Mouse (Mus musculus): ENCODE data around the gene Afap1. TPM values are rescaled to one million over a fixed set of nuclear protein-coding genes. Genes with fewer than 3 reads are reported as not detected.

Gene Afap1
- total and polyA plus RNA-seq, 3 experiments: 0.03 to 0.04 TPM; not detected in 1

DNA sequence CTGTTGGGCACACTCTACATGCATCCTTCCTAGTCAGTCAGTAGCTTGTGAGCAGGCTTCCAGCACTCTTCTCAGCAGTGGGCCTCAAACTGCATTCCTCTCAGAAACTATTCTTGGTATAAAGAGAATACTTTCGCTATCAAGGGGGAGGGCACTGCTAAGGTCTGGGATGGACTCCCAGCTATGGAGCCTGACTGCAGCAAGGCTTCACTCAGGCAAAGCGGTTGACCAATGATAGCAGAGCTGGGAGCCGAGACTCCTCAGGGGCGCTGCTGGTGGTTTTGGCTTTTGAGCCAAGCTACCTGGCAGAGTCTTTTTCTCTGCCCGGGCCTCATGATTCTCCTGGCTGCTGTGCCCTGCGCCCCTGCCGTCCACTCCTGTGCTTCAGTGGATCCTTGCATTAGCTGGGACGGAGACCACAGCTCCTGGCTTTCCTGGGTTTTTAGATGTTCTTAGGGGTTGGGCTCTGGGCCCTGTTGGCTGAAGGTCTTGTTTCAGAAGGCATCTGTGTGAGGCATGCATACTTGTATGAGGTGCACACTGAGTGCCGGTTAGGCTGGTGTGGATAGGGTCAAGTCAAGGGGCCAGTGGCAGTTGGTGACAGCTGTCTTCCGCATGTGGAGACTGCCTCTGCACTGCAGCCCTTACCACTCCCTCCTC is 28.6 kb downstream of the Afap1 start:
- Histone ChIP-seq H3K27me3 (ENCODE audit: control insufficient read depth in 1 of 2, insufficient read depth in 2 of 2, low read length in 2 of 2) (no peaks in the 10 kb centered on the region), H3K79me2 (ENCODE audit: control insufficient read depth, insufficient read depth, low read length, poor library complexity) (no peaks in the 10 kb centered on the region), H3K9me3 (replicated peaks; ENCODE audit: insufficient read depth, low read length) (no peaks in the 10 kb centered on the region), H3K4me3 (ENCODE audit: control insufficient read depth in 1 of 2, insufficient read depth in 1 of 2, low read depth in 2 of 2, low read length in 2 of 2) (no peak overlapping the region), H3K4me1 (ENCODE audit: control insufficient read depth in 1 of 2, insufficient read depth in 2 of 2, low read length in 2 of 2) (no peaks in the 10 kb centered on the region), H3K36me3 (ENCODE audit: control insufficient read depth in 1 of 2, insufficient read depth in 2 of 2, low read length in 2 of 2) (no peaks in the 10 kb centered on the region), H3K9ac (ENCODE audit: control insufficient read depth, low read depth, low read length, poor library complexity, severe bottlenecking) (no peak overlapping the region), H3K27ac (ENCODE audit: control insufficient read depth, low read depth, low read length) (no peak overlapping the region)
- TF ChIP-seq POLR2AphosphoS2 (IDR thresholded peaks at IDR 0.05; ENCODE audit: low read length): no peak
- DNase-seq (ENCODE audit: low read depth, low spot score): no peak

GRCm38 (mm10) chr5:35923448-35923847 is 30.3 kb downstream of the Afap1 start:
- Histone ChIP-seq H3K9ac (ENCODE audit: control insufficient read depth, low read depth, low read length, poor library complexity, severe bottlenecking) (no peak overlapping the region), H3K4me3 (ENCODE audit: control insufficient read depth in 1 of 2, insufficient read depth in 1 of 2, low read depth in 2 of 2, low read length in 2 of 2) (no peak overlapping the region), H3K27ac (ENCODE audit: control insufficient read depth, low read depth, low read length) (no peak overlapping the region), H3K9me3 (replicated peaks; ENCODE audit: insufficient read depth, low read length) (no peaks in the 10 kb centered on the region), H3K79me2 (ENCODE audit: control insufficient read depth, insufficient read depth, low read length, poor library complexity) (no peaks in the 10 kb centered on the region), H3K4me1 (ENCODE audit: control insufficient read depth in 1 of 2, insufficient read depth in 2 of 2, low read length in 2 of 2) (no peaks in the 10 kb centered on the region), H3K36me3 (ENCODE audit: control insufficient read depth in 1 of 2, insufficient read depth in 2 of 2, low read length in 2 of 2) (no peaks in the 10 kb centered on the region), H3K27me3 (ENCODE audit: control insufficient read depth in 1 of 2, insufficient read depth in 2 of 2, low read length in 2 of 2) (no peaks in the 10 kb centered on the region)
- no peak for DNase-seq (ENCODE audit: low read depth, low spot score)
- TF ChIP-seq MAX (IDR thresholded peaks at IDR 0.05; ENCODE audit: low read length) (no peak), CHD1 (IDR thresholded peaks at IDR 0.05; ENCODE audit: low read depth, low read length) (no peak), ZKSCAN1 (IDR thresholded peaks at IDR 0.05; ENCODE audit: low read depth, low read length) (no peak), RAD21 (IDR thresholded peaks at IDR 0.05; ENCODE audit: low read depth, low read length) (no peak), NRF1 (IDR thresholded peaks at IDR 0.05; ENCODE audit: insufficient read depth, low read depth, low read length, poor library complexity, severe bottlenecking) (no peak), KAT2A (conservative IDR thresholded peaks at IDR 0.05; ENCODE audit: low read depth, low read length) (no peak), ETS1 (IDR thresholded peaks at IDR 0.05; ENCODE audit: low read depth, low read length) (no peak), SMC3 (IDR thresholded peaks at IDR 0.05; ENCODE audit: low read depth, low read length) (no peak)

GRCm38 (mm10) chr5:35925171-35925634 is 32.1 kb downstream of the Afap1 start:
- TF ChIP-seq MAFK (IDR thresholded peaks at IDR 0.05; ENCODE audit: borderline replicate concordance, low read depth, low read length) (no peak), HCFC1 (IDR thresholded peaks at IDR 0.05; ENCODE audit: low read depth, low read length) (no peak), ZC3H11A (IDR thresholded peaks at IDR 0.05; ENCODE audit: low read depth, low read length) (no peak), NELFE (IDR thresholded peaks at IDR 0.05; ENCODE audit: low read depth, low read length) (no peak), MEF2A (IDR thresholded peaks at IDR 0.05; ENCODE audit: extremely low read depth, insufficient replicate concordance, low read depth, low read length, poor library complexity, severe bottlenecking) (no peak), TCF12 (IDR thresholded peaks at IDR 0.05; ENCODE audit: low read depth, low read length) (no peak), GATA1 (IDR thresholded peaks at IDR 0.05; ENCODE audit: low read depth, low read length) (no peak), CHD2 (IDR thresholded peaks at IDR 0.05; ENCODE audit: low read length) (no peak)
- Histone ChIP-seq H3K9me3 (replicated peaks; ENCODE audit: insufficient read depth, low read length) (no peaks in the 10 kb centered on the region), H3K36me3 (ENCODE audit: control insufficient read depth in 1 of 2, insufficient read depth in 2 of 2, low read length in 2 of 2) (no peaks in the 10 kb centered on the region), H3K9ac (ENCODE audit: control insufficient read depth, low read depth, low read length, poor library complexity, severe bottlenecking) (no peak overlapping the region), H3K27me3 (ENCODE audit: control insufficient read depth in 1 of 2, insufficient read depth in 2 of 2, low read length in 2 of 2) (no peaks in the 10 kb centered on the region), H3K4me1 (ENCODE audit: control insufficient read depth in 1 of 2, insufficient read depth in 2 of 2, low read length in 2 of 2) (no peaks in the 10 kb centered on the region), H3K4me3 (ENCODE audit: control insufficient read depth in 1 of 2, insufficient read depth in 1 of 2, low read depth in 2 of 2, low read length in 2 of 2) (no peak overlapping the region), H3K27ac (ENCODE audit: control insufficient read depth, low read depth, low read length) (no peak overlapping the region), H3K79me2 (ENCODE audit: control insufficient read depth, insufficient read depth, low read length, poor library complexity) (no peaks in the 10 kb centered on the region)
- no peak for DNase-seq (ENCODE audit: low read depth, low spot score)
